Mouse (Mus musculus) bone marrow, adult 2 months (tissue): ENCODE data around the gene Rhox2c. TPM values are rescaled to one million over a fixed set of nuclear protein-coding genes. Genes with fewer than 3 reads are reported as not detected.
"Not testable (repeated sequence)": the region's sequence is repeated elsewhere in the genome, so short reads cannot be mapped to it uniquely, and the experiment has no call there.

Experiments
- H3K27ac ChIP-seq: fragments of 200-500 bp; 2 replicates; pipeline ENCODE4 v1.5.1; 2012; ENCODE audit warnings: low read depth, mild to moderate bottlenecking, control low read depth, inconsistent platforms, low read length; ENCODE audit not compliant: control insufficient read depth, poor library complexity, insufficient read depth
- H3K4me1 ChIP-seq: fragments of 200-500 bp; 2 replicates; pipeline ENCODE4 v1.6.1; 2011; ENCODE audit warnings: low read length; ENCODE audit not compliant: control insufficient read depth, insufficient read depth
- H3K4me3 ChIP-seq: fragments of 200-500 bp; replicated peaks from 2 replicates; pipeline ENCODE3; 2011; ENCODE audit warnings: mild to moderate bottlenecking, low read depth, low read length, control low read depth; ENCODE audit not compliant: control insufficient read depth
- WGBS: fragments of 180-500 bp; shearing (Covaris S2); methylation state at CpG from one replicate; pipeline ENCODE4 v1.1.7; 2018; 5-methylcytosine and 5-hydroxymethylcytosine counted together
- polyA plus RNA-seq: library from polyadenylated mRNA; stranded (reverse); fragments of >200 nt; gene quantifications from 2 replicates; pipeline ENCODE4 v1.2.4, GENCODE M21; 2011; ENCODE audit warnings: low replicate concordance; ENCODE audit not compliant: missing spikeins, insufficient read depth, insufficient read length

The Rhox2c gene
- not detected in 2 replicates for polyA plus RNA-seq

DNA sequence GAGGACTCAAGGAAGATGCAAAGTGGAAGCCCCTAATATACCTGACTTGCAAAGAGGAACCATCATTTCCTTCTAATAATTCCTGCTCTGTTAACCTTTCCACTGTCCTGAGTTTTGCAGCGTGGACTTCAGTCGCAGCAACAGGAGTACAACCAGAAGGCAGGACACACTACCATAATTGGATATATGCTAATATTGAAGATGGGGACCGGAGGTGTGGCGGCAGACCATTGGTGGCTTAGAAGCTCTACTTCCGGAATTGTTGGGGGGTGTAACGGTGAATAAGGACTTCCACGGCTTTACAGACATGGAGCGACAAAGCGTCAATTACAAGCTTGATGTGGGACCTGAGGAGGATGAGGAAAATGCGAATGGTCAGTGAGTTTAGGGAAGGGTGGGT is at the start of gene Rhox2c:
Gene Rhox2c (plus strand): TSS at position 301 of the 400 bp plus-strand sequence.
- H3K4me1 ChIP-seq, H3K4me3 ChIP-seq, H3K27ac ChIP-seq: not testable (repeated sequence)
- 82% methylated on average over 7 of the region's 10 CpGs for WGBS

DNA sequence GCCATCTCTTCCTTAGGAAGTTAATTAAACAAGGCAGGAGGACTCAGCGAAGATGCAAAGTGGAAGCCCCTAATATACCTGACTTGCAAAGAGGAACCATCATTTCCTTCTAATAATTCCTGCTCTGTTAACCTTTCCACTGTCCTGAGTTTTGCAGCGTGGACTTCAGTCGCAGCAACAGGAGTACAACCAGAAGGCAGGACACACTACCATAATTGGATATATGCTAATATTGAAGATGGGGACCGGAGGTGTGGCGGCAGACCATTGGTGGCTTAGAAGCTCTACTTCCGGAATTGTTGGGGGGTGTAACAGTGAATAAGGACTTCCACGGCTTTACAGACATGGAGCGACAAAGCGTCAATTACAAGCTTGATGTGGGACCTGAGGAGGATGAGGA is 41.7 kb upstream of the Rhox2c start, which contains the start of gene Rhox2b:
Gene Rhox2b (plus strand): TSS at position 301 of the 400 bp plus-strand sequence.
- no CpG with 5 or more reads among the region's 9 CpGs for WGBS
- H3K4me3 ChIP-seq, H3K4me1 ChIP-seq, H3K27ac ChIP-seq: not testable (repeated sequence)

DNA sequence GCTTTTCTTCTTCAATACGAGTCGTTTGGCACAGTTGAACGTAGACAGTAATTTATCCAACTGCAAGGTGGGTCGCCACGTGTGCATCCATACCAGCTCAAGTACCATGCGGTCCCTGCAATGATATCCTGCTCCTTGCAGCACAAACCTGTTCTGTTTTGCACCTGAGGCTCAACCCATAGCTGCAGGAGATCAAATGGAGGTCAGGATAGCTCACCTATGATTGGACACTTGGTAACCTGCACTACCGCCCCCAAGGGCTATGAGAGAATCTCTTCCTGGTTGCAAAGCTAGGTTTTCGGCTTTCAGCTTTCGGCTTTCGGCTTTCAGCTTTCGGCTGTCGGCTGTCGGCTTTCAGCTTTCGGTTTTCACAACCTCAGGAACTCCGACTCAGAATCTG is 21.3 kb upstream of the Rhox2c start, which contains the start of gene Rhox4b:
Gene Rhox4b (plus strand): TSS at position 301 of the 400 bp plus-strand sequence.
- WGBS, result 80% methylated on average over 14 of the region's 15 CpGs
- not testable (repeated sequence) for H3K27ac ChIP-seq, H3K4me1 ChIP-seq, H3K4me3 ChIP-seq

DNA sequence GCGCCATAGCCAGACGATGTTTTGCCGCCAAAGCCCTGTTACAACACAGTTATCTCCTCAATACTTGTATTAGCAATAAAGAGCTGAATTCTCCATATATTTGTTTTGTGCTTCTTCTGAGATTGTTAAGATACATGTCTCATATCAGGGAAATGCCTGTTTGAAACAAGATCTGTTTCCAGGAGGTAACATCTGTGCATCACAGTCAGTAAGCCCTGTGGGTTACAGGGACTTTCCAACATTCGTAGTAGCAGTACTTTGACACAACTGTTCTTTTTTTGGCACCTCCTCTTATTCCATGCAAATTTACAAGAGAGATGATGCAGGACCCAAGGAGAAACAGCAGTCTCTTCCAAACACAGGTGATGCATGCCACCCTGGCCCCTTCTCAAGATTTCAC is 4.8 kb downstream of the Rhox2c start, which contains the start of gene Rhox3c:
Gene Rhox3c (plus strand): TSS at position 301 of the 400 bp plus-strand sequence.
- 90% methylated on average over 3 of the region's 4 CpGs for WGBS
- H3K4me1 ChIP-seq, H3K27ac ChIP-seq, H3K4me3 ChIP-seq: not testable (repeated sequence)

DNA sequence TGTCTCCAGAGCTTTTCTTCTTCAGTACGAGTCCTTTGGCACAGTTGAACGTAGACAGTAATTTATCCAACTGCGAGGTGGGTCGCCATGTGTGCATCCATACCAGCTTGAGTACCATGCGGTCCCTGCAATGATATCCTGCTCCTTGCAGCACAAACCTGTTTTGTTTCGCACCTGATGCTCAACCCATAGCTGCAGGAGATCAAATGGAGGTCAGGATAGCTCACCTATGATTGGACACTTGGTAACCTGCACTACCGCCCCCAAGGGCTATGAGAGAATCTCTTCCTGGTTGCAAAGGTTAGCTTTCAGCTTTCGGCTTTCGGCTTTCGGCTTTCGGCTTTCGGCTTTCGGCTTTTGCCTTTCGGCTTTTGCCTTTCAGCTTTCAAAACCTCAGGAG is 26.6 kb downstream of the Rhox2c start, which contains the start of gene Rhox4c:
Gene Rhox4c (plus strand): TSS at position 301 of the 400 bp plus-strand sequence.
- WGBS, result 87% methylated on average over 14 of the region's 14 CpGs
- H3K27ac ChIP-seq, result not testable (repeated sequence)

DNA sequence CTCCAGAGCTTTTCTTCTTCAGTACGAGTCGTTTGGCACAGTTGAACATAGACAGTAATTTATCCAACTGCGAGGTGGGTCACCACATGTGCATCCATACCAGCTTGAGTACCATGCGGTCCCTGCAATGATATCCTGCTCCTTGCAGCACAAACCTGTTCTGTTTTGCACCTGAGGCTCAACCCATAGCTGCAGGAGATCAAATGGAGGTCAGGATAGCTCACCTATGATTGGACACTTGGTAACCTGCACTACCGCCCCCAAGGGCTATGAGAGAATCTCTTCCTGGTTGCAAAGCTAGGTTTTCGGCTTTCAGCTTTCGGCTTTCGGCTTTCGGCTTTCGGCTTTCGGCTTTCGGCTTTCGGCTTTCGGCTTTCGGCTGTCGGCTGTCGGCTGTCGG is 60.6 kb downstream of the Rhox2c start, which contains the start of gene Rhox4d:
Gene Rhox4d (plus strand): TSS at position 301 of the 400 bp plus-strand sequence.
- WGBS, result 91% methylated on average over 12 of the region's 18 CpGs
- H3K27ac ChIP-seq, H3K4me1 ChIP-seq: not testable (repeated sequence)

More for the DNA sequence above, 26.6 kb downstream of the Rhox2c start, which contains the start of gene Rhox4c:
- H3K4me1 ChIP-seq, H3K4me3 ChIP-seq: not testable (repeated sequence)

More for the DNA sequence above, 60.6 kb downstream of the Rhox2c start, which contains the start of gene Rhox4d:
- not testable (repeated sequence) for H3K4me3 ChIP-seq

Other genes starting within 250 kb of the Rhox2c start
- gene Gm9, start 242.6 kb upstream of the Rhox2c start, polyA plus RNA-seq, result not detected in 2 replicates
- not detected in 2 replicates for gene Rhox1, start 231.4 kb upstream of the Rhox2c start, polyA plus RNA-seq
- gene Rhox2a, start 208.7 kb upstream of the Rhox2c start, polyA plus RNA-seq, result not detected in 2 replicates
- not detected in 2 replicates for gene Rhox3a, start 203.8 kb upstream of the Rhox2c start, polyA plus RNA-seq
- not detected in 2 replicates for gene Rhox4a, start 188.3 kb upstream of the Rhox2c start, polyA plus RNA-seq
- gene Rhox3a2, start 73.7 kb upstream of the Rhox2c start, polyA plus RNA-seq, result not detected in 2 replicates
- not detected in 2 replicates for gene Rhox4a2, start 62.8 kb upstream of the Rhox2c start, polyA plus RNA-seq
- not detected in 2 replicates for gene Rhox2b, start 41.6 kb upstream of the Rhox2c start, polyA plus RNA-seq
- not detected in 2 replicates for gene Rhox4b, start 21.2 kb upstream of the Rhox2c start, polyA plus RNA-seq
- gene Rhox3c, start 4.9 kb downstream of the Rhox2c start, polyA plus RNA-seq, result not detected in 2 replicates
- gene Rhox4c, start 26.7 kb downstream of the Rhox2c start, polyA plus RNA-seq, result not detected in 2 replicates
- not detected in 2 replicates for gene Rhox2d, start 39.7 kb downstream of the Rhox2c start, polyA plus RNA-seq
- not detected in 2 replicates for gene Rhox4d, start 60.7 kb downstream of the Rhox2c start, polyA plus RNA-seq
- not detected in 2 replicates for gene Rhox2e, start 76.8 kb downstream of the Rhox2c start, polyA plus RNA-seq
- gene Rhox3e, start 88.3 kb downstream of the Rhox2c start, polyA plus RNA-seq, result not detected in 2 replicates
- not detected in 2 replicates for gene Rhox4e, start 103.7 kb downstream of the Rhox2c start, polyA plus RNA-seq
- not detected in 2 replicates for gene Rhox2f, start 117.7 kb downstream of the Rhox2c start, polyA plus RNA-seq
- gene Rhox3f, start 127.3 kb downstream of the Rhox2c start, polyA plus RNA-seq, result not detected in 2 replicates
- not detected in 2 replicates for gene Rhox4f, start 154.0 kb downstream of the Rhox2c start, polyA plus RNA-seq
- not detected in 2 replicates for gene Rhox3g, start 174.9 kb downstream of the Rhox2c start, polyA plus RNA-seq
- gene Rhox2g, start 189.8 kb downstream of the Rhox2c start, polyA plus RNA-seq, result not detected in 2 replicates
- gene Rhox4g, start 197.6 kb downstream of the Rhox2c start, polyA plus RNA-seq, result not detected in 2 replicates
- not detected in 2 replicates for gene Rhox3h, start 215.1 kb downstream of the Rhox2c start, polyA plus RNA-seq
- not detected in 2 replicates for gene Rhox2h, start 219.6 kb downstream of the Rhox2c start, polyA plus RNA-seq